Mouse (Mus musculus): ENCODE measurements around the gene Rtn4rl2. TPM values are rescaled to one million over a fixed set of nuclear protein-coding genes. Genes with fewer than 3 reads are reported as not detected.
A peak's percentile ranks its signal among the peaks of the same experiment; 100 is the strongest.

The Rtn4rl2 gene
- polyA plus RNA-seq, 1 experiment, result 0.13 TPM

GRCm38 (mm10) chr2:84831666-84832391, 54.7 kb downstream of the Rtn4rl2 start:
- TF ChIP-seq SRF (IDR thresholded peaks at IDR 0.05; ENCODE audit: control insufficient read depth, insufficient read length, low read depth) (no peak), MYOG (IDR thresholded peaks at IDR 0.05; ENCODE audit: control insufficient read depth in 1 of 3, insufficient read depth in 1 of 3, insufficient read length in 2 of 3, low read depth in 2 of 3) (peak in 1 of 3 experiments; percentile 18)
- Histone ChIP-seq H3ac (ENCODE audit: control insufficient read depth, insufficient read length) (no peak overlapping the region), H3K27me3 (ENCODE audit: control insufficient read depth, insufficient read depth, insufficient read length) (no peaks in the 10 kb centered on the region), H3K36me3 (ENCODE audit: control insufficient read depth, insufficient read depth) (no peaks in the 10 kb centered on the region), H3K79me2 (ENCODE audit: control insufficient read depth, insufficient read depth) (peaks cover 18% of the 10 kb centered on the region), H3K4me3 (no peak overlapping the region), H3K4me2 (ENCODE audit: low read depth) (no peak overlapping the region)

- Histone ChIP-seq H3K4me2 (ENCODE audit: low read depth) (peak overlapping the region; percentile 84), H3K36me3 (ENCODE audit: control insufficient read depth, insufficient read depth) (no peaks in the 10 kb centered on the region), H3K4me3 (peak overlapping the region; percentile 76), H3ac (ENCODE audit: control insufficient read depth, insufficient read length) (peak overlapping the region; percentile 9), H3K27me3 (ENCODE audit: control insufficient read depth, insufficient read depth, insufficient read length) (no peaks in the 10 kb centered on the region), H3K79me2 (ENCODE audit: control insufficient read depth, insufficient read depth) (peaks cover 18% of the 10 kb centered on the region)
- no peak for TF ChIP-seq REST (IDR thresholded peaks at IDR 0.05; ENCODE audit: insufficient read depth, insufficient read length)
Measured at GRCm38 (mm10) chr2:84827283-84827920, 59.1 kb downstream of the Rtn4rl2 start.

GRCm38 (mm10) chr2:84826488-84827282, 59.8 kb downstream of the Rtn4rl2 start, which contains the start of gene Timm10:
TSS of gene Timm10 (plus strand) at chr2:84826997.
- H3K4me2 ChIP-seq (ENCODE audit: low read depth), result peak within 1 kb of the TSS; percentile 100
- TF ChIP-seq USF1 (IDR thresholded peaks at IDR 0.05; ENCODE audit: low read depth), result peak; percentile 67
- peak; percentile 93 for TF ChIP-seq MAX (IDR thresholded peaks at IDR 0.05; ENCODE audit: low read depth)
- TF ChIP-seq POLR2A (IDR thresholded peaks at IDR 0.05; ENCODE audit: insufficient read length, low read depth), result no peak
- TF ChIP-seq CEBPB (IDR thresholded peaks at IDR 0.05; ENCODE audit: insufficient read depth, poor library complexity, severe bottlenecking), result no peak
- peak within 1 kb of the TSS; percentile 76 for H3K4me3 ChIP-seq
- no peaks in the 10 kb centered on the region for H3K36me3 ChIP-seq (ENCODE audit: control insufficient read depth, insufficient read depth)
- peak within 1 kb of the TSS; percentile 9 for H3ac ChIP-seq (ENCODE audit: control insufficient read depth, insufficient read length)
- peaks cover 18% of the 10 kb centered on the region for H3K79me2 ChIP-seq (ENCODE audit: control insufficient read depth, insufficient read depth)
- no peaks in the 10 kb centered on the region for H3K27me3 ChIP-seq (ENCODE audit: control insufficient read depth, insufficient read depth, insufficient read length)

GRCm38 (mm10) chr2:84823237-84823636, 63.3 kb downstream of the Rtn4rl2 start:
- Histone ChIP-seq H3K36me3 (ENCODE audit: control insufficient read depth, insufficient read depth) (no peaks in the 10 kb centered on the region), H3K4me2 (ENCODE audit: low read depth) (no peak overlapping the region), H3ac (ENCODE audit: control insufficient read depth, insufficient read length) (no peak overlapping the region), H3K27me3 (ENCODE audit: control insufficient read depth, insufficient read depth, insufficient read length) (no peaks in the 10 kb centered on the region), H3K79me2 (ENCODE audit: control insufficient read depth, insufficient read depth) (peaks cover 14% of the 10 kb centered on the region), H3K4me3 (no peak overlapping the region)
- TF ChIP-seq REST (IDR thresholded peaks at IDR 0.05; ENCODE audit: insufficient read depth, insufficient read length), result no peak
- no peak for TF ChIP-seq CEBPB (IDR thresholded peaks at IDR 0.05; ENCODE audit: insufficient read depth, poor library complexity, severe bottlenecking)
- no peak for TF ChIP-seq TCF12 (IDR thresholded peaks at IDR 0.05; ENCODE audit: insufficient read depth, poor library complexity, severe bottlenecking)
- no peak for TF ChIP-seq SRF (IDR thresholded peaks at IDR 0.05; ENCODE audit: control insufficient read depth, insufficient read length, low read depth)
- no peak for TF ChIP-seq MYOG (IDR thresholded peaks at IDR 0.05; ENCODE audit: control insufficient read depth in 1 of 3, insufficient read depth in 1 of 3, insufficient read length in 2 of 3, low read depth in 2 of 3)
- TF ChIP-seq USF1 (IDR thresholded peaks at IDR 0.05; ENCODE audit: low read depth), result no peak
- TF ChIP-seq E2F4 (IDR thresholded peaks at IDR 0.05; ENCODE audit: insufficient read depth), result no peak
- TF ChIP-seq MAX (IDR thresholded peaks at IDR 0.05; ENCODE audit: low read depth), result no peak

GRCm38 (mm10) chr2:84822552-84822951, 64.0 kb downstream of the Rtn4rl2 start, which contains the start of gene Smtnl1:
TSS of gene Smtnl1 (minus strand) at chr2:84822652.
- TF ChIP-seq MAX (IDR thresholded peaks at IDR 0.05; ENCODE audit: low read depth), result no peak
- no peak for TF ChIP-seq TCF3 (IDR thresholded peaks at IDR 0.05; ENCODE audit: insufficient read length, low read depth)
- TF ChIP-seq POLR2A (IDR thresholded peaks at IDR 0.05; ENCODE audit: insufficient read length, low read depth), result no peak
- no peak for TF ChIP-seq TCF12 (IDR thresholded peaks at IDR 0.05; ENCODE audit: insufficient read depth, poor library complexity, severe bottlenecking)
- TF ChIP-seq CEBPB (IDR thresholded peaks at IDR 0.05; ENCODE audit: insufficient read depth, poor library complexity, severe bottlenecking), result no peak
- Histone ChIP-seq H3K79me2 (ENCODE audit: control insufficient read depth, insufficient read depth) (peaks cover 7% of the 10 kb centered on the region), H3K4me3 (no peak within 1 kb of the TSS)

More at GRCm38 (mm10) chr2:84822552-84822951, 64.0 kb downstream of the Rtn4rl2 start, which contains the start of gene Smtnl1:
- no peaks in the 10 kb centered on the region for H3K36me3 ChIP-seq (ENCODE audit: control insufficient read depth, insufficient read depth)
- no peak within 1 kb of the TSS for H3K4me2 ChIP-seq (ENCODE audit: low read depth)
- H3K27me3 ChIP-seq (ENCODE audit: control insufficient read depth, insufficient read depth, insufficient read length), result no peaks in the 10 kb centered on the region
- H3ac ChIP-seq (ENCODE audit: control insufficient read depth, insufficient read length), result no peak within 1 kb of the TSS

Other genes starting within 250 kb of the Rtn4rl2 start
- 64.6 TPM for gene Ctnnd1, start 235.9 kb downstream of the Rtn4rl2 start, polyA plus RNA-seq (2012; fragmentation: generic; extraction: Trizol)
- 0.01 TPM for gene Btbd18, start 227.6 kb downstream of the Rtn4rl2 start, polyA plus RNA-seq (2012; fragmentation: generic; extraction: Trizol)
- gene Selenoh, start 215.9 kb downstream of the Rtn4rl2 start, polyA plus RNA-seq (2012; fragmentation: generic; extraction: Trizol), result 129 TPM
- not detected for gene Gm28635, start 208.7 kb downstream of the Rtn4rl2 start, polyA plus RNA-seq (2012; fragmentation: generic; extraction: Trizol)
- 20.3 TPM for gene Med19, start 208.3 kb downstream of the Rtn4rl2 start, polyA plus RNA-seq (2012; fragmentation: generic; extraction: Trizol)
- 113 TPM for gene Tmx2, start 207.6 kb downstream of the Rtn4rl2 start, polyA plus RNA-seq (2012; fragmentation: generic; extraction: Trizol)
- 36.3 TPM for gene Zdhhc5, start 171.5 kb downstream of the Rtn4rl2 start, polyA plus RNA-seq (2012; fragmentation: generic; extraction: Trizol)
- 7.1 TPM for gene Clp1, start 159.4 kb downstream of the Rtn4rl2 start, polyA plus RNA-seq (2012; fragmentation: generic; extraction: Trizol)
- 1.0 TPM for gene Ypel4, start 152.7 kb downstream of the Rtn4rl2 start, polyA plus RNA-seq (2012; fragmentation: generic; extraction: Trizol)
- 3.0 TPM for gene Gm19426, start 143.1 kb downstream of the Rtn4rl2 start, polyA plus RNA-seq (2012; fragmentation: generic; extraction: Trizol)
- gene Serping1, start 111.3 kb downstream of the Rtn4rl2 start, polyA plus RNA-seq (2012; fragmentation: generic; extraction: Trizol), result 0.62 TPM
- gene Ube2l6, start 87.9 kb downstream of the Rtn4rl2 start, polyA plus RNA-seq (2012; fragmentation: generic; extraction: Trizol), result 16.2 TPM
- 0.85 TPM for gene Smtnl1, start 64.1 kb downstream of the Rtn4rl2 start, polyA plus RNA-seq (2012; fragmentation: generic; extraction: Trizol)
- 102 TPM for gene Timm10, start 59.7 kb downstream of the Rtn4rl2 start, polyA plus RNA-seq (2012; fragmentation: generic; extraction: Trizol)
- 2.0 TPM for gene Slc43a1, start 47.9 kb downstream of the Rtn4rl2 start, polyA plus RNA-seq (2012; fragmentation: generic; extraction: Trizol)
- gene Slc43a3, start 49.9 kb upstream of the Rtn4rl2 start, polyA plus RNA-seq (2012; fragmentation: generic; extraction: Trizol), result 4.5 TPM
- not detected for gene Prg2, start 93.8 kb upstream of the Rtn4rl2 start, polyA plus RNA-seq (2012; fragmentation: generic; extraction: Trizol)
- gene Prg3, start 101.5 kb upstream of the Rtn4rl2 start, polyA plus RNA-seq (2012; fragmentation: generic; extraction: Trizol), result not detected
- gene Ssrp1, start 150.5 kb upstream of the Rtn4rl2 start, polyA plus RNA-seq (2012; fragmentation: generic; extraction: Trizol), result 123 TPM
- 53.1 TPM for gene P2rx3, start 150.8 kb upstream of the Rtn4rl2 start, polyA plus RNA-seq (2012; fragmentation: generic; extraction: Trizol)
- 84.0 TPM for gene Tnks1bp1, start 161.3 kb upstream of the Rtn4rl2 start, polyA plus RNA-seq (2012; fragmentation: generic; extraction: Trizol)
- 0.06 TPM for gene Aplnr, start 249.5 kb upstream of the Rtn4rl2 start, polyA plus RNA-seq (2012; fragmentation: generic; extraction: Trizol)

Data from myocyte (in vitro differentiated cells).